Mouse (Mus musculus) megakaryocyte, embryonic 14.5 days (primary cell): ENCODE data around the gene Polr2i.

Experiments used
- FLI1 ChIP-seq: IDR thresholded peaks from 2 replicates; pipeline ENCODE4 v1.6.1; 2012; ENCODE audit warnings: low read length, inconsistent platforms, mixed read lengths
- GATA1 ChIP-seq: IDR thresholded peaks from 3 replicates; pipeline ENCODE4 v1.6.1; 2012; ENCODE audit warnings: mixed read lengths, low read length, inconsistent platforms, borderline replicate concordance

GRCm38 (mm10) chr7:30189116-30189491 is 42.6 kb upstream of the Polr2i start:
- TF ChIP-seq FLI1: no peak
- no peak for TF ChIP-seq GATA1
